Comparison of ENCODE assay signal across 8 mouse cellular contexts in the genomic region with DNA sequence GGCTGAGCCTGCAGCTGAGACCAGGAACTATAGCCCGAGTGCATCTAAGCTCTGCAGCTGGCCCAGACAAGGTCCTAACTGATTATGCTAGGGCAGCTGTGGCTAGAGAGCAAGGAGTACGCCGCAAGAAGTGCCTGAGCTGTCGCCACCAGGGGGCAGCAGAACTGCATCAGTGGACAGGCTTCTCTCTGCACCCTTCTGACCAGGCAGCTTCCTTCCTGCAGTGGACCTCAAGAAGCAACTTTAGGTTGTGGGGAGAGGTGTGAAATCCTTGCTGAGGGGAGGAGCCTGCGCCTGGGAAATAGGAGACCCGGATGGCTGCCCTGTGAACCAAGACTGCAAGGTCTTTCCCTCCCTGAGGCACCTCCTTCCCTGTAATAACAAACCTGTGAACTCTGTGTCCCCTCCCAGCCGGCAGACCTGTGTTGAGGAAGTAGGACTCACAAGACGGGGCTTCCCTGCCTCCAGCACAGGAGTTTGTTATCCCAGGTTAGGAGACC. TPM values are rescaled to one million over a fixed set of nuclear protein-coding genes. Genes with fewer than 3 reads are reported as not detected.
DNase-seq lines count a peak whose midpoint lies in the region; ATAC-seq lines count a peak whose summit lies in the region.

No protein-coding gene starts in this region.

- peak overlapping the region; percentile 43 for H3K4me2 ChIP-seq in intestine, embryonic 15.5 days (replicated peaks)

- ATAC-seq in intestine, embryonic 15.5 days, result peak; percentile 94

- peak overlapping the region; percentile 8; the same call in 1 of the 2 replicates for H3K9ac ChIP-seq in intestine, embryonic 15.5 days

- H3K27ac ChIP-seq in intestine, embryonic 15.5 days, result peak overlapping the region; percentile 54; the same call in 1 of the 2 replicates

- no peaks in the 10 kb centered on the region for H3K9me3 ChIP-seq in intestine, embryonic 15.5 days

- intact Hi-C loops in gastrocnemius, postnatal 36 days (cut with DNase I), result loop anchor here (1.0 kb wide), 1 partner anchor 63 kb away; no protein-coding TSS in a partner anchor
- intact Hi-C loops in left cerebral cortex, postnatal 14 days (cut with DNase I), result loop anchor here (2.0 to 5.0 kb wide), 2 partner anchors 14 to 75 kb away; a partner anchor contains a TSS

- no peaks in the 10 kb centered on the region for H3K27me3 ChIP-seq in intestine, embryonic 15.5 days (replicated peaks)

- whole genome bisulfite sequencing in intestine, embryonic 15.5 days, result 4% methylated on average over 8 of the region's 8 CpGs

- peaks cover 32% of the 10 kb centered on the region for H3K36me3 ChIP-seq in intestine, embryonic 15.5 days

- H3K4me1 ChIP-seq in intestine, embryonic 15.5 days (replicated peaks), result peaks cover 22% of the 10 kb centered on the region

- H3K4me3 ChIP-seq in intestine, embryonic 15.5 days (replicated peaks), result no peak overlapping the region

- peak; percentile 92 for DNase-seq in adrenal gland, adult 2 months
- DNase-seq in embryo, embryonic 11 days, result peak; percentile 94
- DNase-seq in gastrocnemius, postnatal 36 days, result peak; percentile 93
- DNase-seq in left cerebral cortex, postnatal 14 days (ENCODE audit: low spot score in 2 of 2), result peak; percentile 96 to 97
- DNase-seq in mesoderm, embryonic 11.5 days (ENCODE audit: low read depth, low spot score), result peak; percentile 96
- DNase-seq in right cerebral cortex, postnatal 25 days, result peak; percentile 87
- DNase-seq in urinary bladder, postnatal 36 days (ENCODE audit: low spot score in 2 of 2), result peak; percentile 92 to 93

RNA-seq across cellular contexts. Expression of a gene that starts 13.9 kb away (rescaled TPM):
- 10 to 100 TPM; 51.5 to 53.4 TPM for total RNA-seq in adrenal gland, adult 2 months (2021)
- polyA plus RNA-seq in adrenal gland, adult 2 months (2012; rRNA removed), result 14.5 and 15.6 TPM in 2 replicates
- 10 to 100 TPM; 27.0 to 29.9 TPM for total RNA-seq in gastrocnemius, postnatal 36 days (2021)
- polyA plus RNA-seq in intestine, embryonic 15.5 days (2015; fragmentation: Nextera tagmentation; extraction: Ambion mirVana), result 96.4 and 106 TPM in 2 replicates
- total RNA-seq in left cerebral cortex, postnatal 14 days (2021), result 10 to 100 TPM; 57.5 to 58.9 TPM

RNA-seq across cellular contexts. Expression of a gene that starts 14.7 kb away (rescaled TPM):
- total RNA-seq in adrenal gland, adult 2 months (2021), result 1 to 10 TPM; 2.3 to 2.4 TPM
- polyA plus RNA-seq in adrenal gland, adult 2 months (2012; rRNA removed), result 1.5 and 2.6 TPM in 2 replicates
- total RNA-seq in gastrocnemius, postnatal 36 days (2021), result under 1 TPM in 1 of 2 experiments, not detected in 1; 0.56 TPM
- 0.57 and 0.88 TPM in 2 replicates for polyA plus RNA-seq in intestine, embryonic 15.5 days (2015; fragmentation: Nextera tagmentation; extraction: Ambion mirVana)
- total RNA-seq in left cerebral cortex, postnatal 14 days (2021), result under 1 TPM in 1 of 2 experiments, not detected in 1; 0.51 TPM

RNA-seq across cellular contexts. Expression of a gene that starts 17.4 kb away (rescaled TPM):
- total RNA-seq in adrenal gland, adult 2 months (2021), result 10 to 100 TPM; 23.2 to 37.3 TPM
- 29.8 and 33.0 TPM in 2 replicates for polyA plus RNA-seq in adrenal gland, adult 2 months (2012; rRNA removed)
- total RNA-seq in gastrocnemius, postnatal 36 days (2021), result 10 to 100 TPM; 15.1 to 18.2 TPM
- 18.4 and 18.5 TPM in 2 replicates for polyA plus RNA-seq in intestine, embryonic 15.5 days (2015; fragmentation: Nextera tagmentation; extraction: Ambion mirVana)
- total RNA-seq in left cerebral cortex, postnatal 14 days (2021), result 10 to 100 TPM; 81.0 to 81.3 TPM

RNA-seq across cellular contexts. Expression of a gene that starts 56.6 kb away (rescaled TPM):
- 100 to 1,000 TPM; 113 to 118 TPM for total RNA-seq in adrenal gland, adult 2 months (2021)
- polyA plus RNA-seq in adrenal gland, adult 2 months (2012; rRNA removed), result 77.6 and 80.3 TPM in 2 replicates
- total RNA-seq in gastrocnemius, postnatal 36 days (2021), result 10 to 100 TPM; 37.3 to 40.9 TPM
- polyA plus RNA-seq in intestine, embryonic 15.5 days (2015; fragmentation: Nextera tagmentation; extraction: Ambion mirVana), result 78.2 and 89.4 TPM in 2 replicates
- 100 to 1,000 TPM; 347 to 370 TPM for total RNA-seq in left cerebral cortex, postnatal 14 days (2021)
